Mouse (Mus musculus): ENCODE results near the gene Mrgprx1.

The Mrgprx1 gene

DNA sequence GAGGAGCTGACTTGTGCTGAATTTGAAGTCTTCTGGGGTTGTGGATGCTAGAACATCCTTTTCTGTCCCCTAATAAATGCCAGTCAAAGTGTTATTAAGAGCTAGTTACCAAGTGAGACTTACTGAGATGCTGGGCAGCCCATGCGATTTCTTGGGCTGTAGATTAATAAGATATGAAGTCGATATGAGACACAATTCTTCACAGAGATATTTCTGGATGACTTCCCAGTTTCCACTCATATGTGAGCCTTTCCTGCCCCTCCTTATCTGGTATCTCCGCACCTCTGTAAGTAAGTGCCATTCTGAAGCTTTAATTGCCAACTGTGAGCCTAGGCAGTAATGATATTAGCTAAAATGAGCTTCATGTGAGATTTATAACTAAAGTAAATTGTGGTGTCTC is at the start of gene Mrgprx1:
Gene Mrgprx1 (minus strand): TSS at position 101 of the 400 bp plus-strand sequence.
- no peak for DNase-seq (ENCODE audit: low read depth, low spot score)

DNA sequence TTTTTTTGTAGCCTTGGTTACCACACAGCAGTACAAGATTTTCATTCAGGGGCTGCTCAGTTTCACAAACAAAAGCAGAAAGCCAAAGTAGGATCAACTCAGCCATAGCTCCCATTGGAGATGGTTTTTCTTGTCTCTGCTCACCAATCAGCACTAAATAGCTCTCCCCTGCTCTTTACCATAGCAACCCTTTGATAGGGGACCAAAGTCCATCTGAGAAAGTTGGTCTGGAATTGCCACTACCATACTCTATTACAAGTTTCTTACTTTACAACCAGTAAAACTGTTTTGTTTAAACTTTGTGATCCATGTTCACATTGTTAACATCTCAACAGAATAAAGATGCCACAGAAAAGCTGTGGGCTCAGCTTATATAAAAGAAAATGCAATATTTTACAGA is 48.1 kb upstream of the Mrgprx1 start:
- no peak for DNase-seq (ENCODE audit: low read depth, low spot score)

DNA sequence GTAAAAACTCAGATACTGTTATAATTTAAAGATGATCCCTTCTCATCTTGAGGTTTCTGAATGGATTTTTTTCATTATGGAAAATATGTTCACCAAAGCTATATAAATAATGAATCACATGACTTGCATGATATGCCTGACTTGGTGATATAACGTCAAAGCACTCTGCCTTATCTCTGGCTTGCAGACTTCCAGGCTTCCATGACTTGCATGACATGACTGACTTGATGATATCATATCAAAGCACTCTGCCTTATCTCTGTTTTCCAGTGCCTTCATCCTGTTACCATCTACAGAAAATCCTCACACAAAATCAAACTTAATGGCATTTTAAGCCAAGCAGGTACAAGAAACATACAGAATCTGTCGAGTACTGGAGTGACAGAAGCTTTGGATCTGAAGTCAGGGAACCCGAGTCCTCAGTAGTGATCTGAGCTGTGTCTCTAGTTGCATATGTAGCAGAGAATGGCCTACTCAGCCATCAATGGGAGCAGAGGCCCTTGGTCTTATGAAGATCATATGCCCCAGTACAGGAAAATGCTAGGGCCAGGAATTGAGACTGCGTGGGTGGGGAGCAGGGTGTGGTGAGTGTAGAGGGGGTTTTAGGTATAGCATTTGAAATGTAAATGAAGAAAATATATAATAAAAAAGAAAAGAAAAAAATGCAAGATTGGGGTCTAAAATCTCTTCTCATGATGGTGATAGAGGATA is 19.2 kb upstream of the Mrgprx1 start:
- no peak for DNase-seq (ENCODE audit: low read depth, low spot score)

DNA sequence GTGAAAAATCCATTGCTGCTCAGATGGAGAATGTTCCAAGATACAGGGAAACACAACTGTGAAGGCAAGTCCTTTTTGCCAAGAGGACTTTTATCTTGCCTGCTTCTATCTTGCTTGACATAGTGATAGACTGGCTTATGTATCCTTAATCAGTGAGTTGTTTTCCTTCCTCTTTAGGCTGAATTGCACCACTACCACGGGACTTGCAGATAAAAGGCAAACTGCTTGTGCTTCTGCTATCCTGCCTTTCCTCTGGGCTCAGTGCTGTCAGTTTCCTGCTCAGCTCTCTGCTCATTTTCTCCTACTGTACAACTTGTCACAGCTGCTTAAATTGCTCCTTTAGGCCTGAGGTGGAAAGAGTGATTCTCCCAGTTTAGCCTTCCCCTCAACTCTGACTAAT is 16.6 kb upstream of the Mrgprx1 start:
- DNase-seq (ENCODE audit: low read depth, low spot score) = no peak

DNA sequence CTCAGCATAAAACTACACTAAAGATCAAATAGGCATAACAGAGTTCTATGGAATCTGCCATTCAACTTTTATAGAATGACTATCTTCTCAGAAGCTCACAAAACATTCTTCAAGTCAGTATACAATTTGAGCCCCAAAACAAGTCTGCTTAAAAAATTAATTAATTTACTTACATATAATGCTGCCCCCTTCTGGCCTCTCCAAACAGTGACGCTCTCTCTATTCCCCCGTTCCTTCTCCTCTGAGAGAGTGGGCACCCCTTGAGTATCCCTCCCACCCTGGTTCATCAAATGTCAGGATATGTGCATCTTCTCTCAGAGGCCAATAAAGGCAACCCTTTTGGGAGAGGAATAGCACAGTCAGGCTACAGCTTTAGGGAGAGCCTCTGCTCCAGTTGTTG is 9.5 kb downstream of the Mrgprx1 start:
- DNase-seq (ENCODE audit: low read depth, low spot score) = no peak

DNA sequence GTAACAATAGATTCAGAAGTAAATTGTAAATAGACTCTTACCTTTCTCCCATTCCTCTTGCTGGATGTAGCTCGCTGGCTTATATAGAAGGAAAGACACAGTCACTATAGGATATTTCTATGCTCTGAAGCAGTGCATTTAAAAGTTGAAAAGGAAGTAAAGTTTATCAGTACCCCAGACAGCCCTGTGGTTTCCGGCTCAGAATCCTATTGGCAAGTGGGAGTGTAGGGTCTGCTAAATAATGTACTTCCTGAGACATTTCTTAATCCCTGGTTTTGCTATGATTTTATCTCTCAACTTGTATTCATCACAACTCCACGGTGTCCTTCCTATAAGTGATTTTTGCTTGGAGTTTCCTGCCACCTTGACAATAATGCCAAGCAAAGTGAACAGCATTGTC is 31.7 kb downstream of the Mrgprx1 start:
- DNase-seq (ENCODE audit: low read depth, low spot score) = no peak

DNA sequence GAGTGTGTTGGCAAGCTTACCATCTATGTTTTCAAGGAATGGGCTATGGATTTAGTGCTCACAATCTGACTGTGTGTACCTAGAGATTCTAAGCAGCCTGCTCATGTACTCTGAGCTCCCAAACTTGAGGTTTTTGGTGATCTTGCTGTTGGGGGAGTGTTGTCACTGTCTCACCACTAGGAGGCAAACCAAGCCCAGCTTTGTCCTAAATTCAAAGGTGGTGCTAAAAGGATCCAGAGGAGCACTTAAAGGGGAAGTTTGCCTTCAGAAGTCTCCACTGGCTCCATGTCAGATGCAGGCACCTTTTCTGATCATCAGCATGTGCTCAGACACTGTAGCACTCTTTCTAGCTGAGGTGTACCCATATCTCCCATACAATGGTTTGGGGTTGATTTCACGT is 40.6 kb downstream of the Mrgprx1 start:
- peak; percentile 50 for DNase-seq (ENCODE audit: low read depth, low spot score)

DNA sequence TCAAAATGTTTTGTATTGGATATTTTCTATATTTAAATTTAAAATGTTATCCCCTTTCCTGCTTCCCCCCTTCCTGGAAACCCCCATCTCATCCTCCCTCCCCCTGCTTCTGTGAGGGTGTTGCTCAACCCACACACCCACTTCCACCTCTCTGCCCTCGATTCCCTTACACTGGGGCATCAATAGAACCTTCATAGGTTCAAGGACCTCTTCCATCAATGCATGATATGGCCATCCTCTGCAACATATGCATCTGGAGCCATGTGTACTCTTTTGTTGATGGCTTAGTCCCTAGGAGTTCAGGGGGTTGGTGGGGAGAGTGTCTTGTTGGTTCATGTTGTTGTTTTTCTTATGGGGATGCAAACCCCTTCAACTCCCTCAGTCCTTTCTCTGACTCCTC is 45.4 kb downstream of the Mrgprx1 start, which contains the start of gene Mrgpra4:
Gene Mrgpra4 (minus strand): TSS at position 101 of the 400 bp plus-strand sequence.
- no peak for DNase-seq (ENCODE audit: low read depth, low spot score)
